22 mouse cellular contexts compared by ENCODE assay signal in the genomic region with DNA sequence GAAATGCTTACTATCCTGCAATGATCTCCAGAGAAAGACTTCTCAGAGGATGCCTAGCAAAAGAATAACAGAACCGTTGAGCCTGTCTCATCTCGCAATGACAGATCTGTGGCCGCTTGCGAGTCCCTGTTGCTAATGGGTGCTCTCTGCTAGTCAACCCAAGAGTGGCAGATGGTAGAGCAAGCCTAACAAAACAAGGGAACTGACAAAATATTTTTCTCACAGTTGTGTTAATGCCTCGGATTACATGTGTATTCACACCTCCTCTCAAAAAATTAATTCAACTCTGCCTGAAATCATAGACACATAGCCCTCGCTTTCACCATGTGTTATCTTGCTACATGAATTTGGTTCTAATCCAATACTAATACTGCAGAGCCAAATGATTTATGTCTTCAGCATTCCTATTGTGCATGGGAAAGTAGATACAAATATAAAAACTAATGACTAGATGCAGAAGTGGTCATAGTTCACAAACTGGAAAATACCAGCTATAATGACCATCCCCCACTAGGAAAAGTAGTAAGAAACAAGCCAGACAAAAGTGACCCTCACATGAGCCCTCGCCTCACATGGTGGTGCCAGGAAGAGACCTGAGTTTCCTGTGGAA. TPM values are rescaled to one million over a fixed set of nuclear protein-coding genes. Genes with fewer than 3 reads are reported as not detected.
A peak's percentile ranks its signal among the peaks of the same experiment; 100 is the strongest.
DNase-seq lines count a peak whose midpoint lies in the region; ATAC-seq and TF ChIP-seq lines count a peak whose summit lies in the region.
"Had no signal": no experiment of that assay in that cellular context is flagged by ENCODE, and none has a peak within 500 bp of the region (broad histone marks: within the 10 kb centered on the region; RNA-seq: fewer than 3 reads in every experiment).

No protein-coding gene starts in this region.

- no peak for TF ChIP-seq CTCF in lung, postnatal 0 days (IDR thresholded peaks at IDR 0.05)

- no peak overlapping the region for H3K4me2 ChIP-seq in lung, postnatal 0 days (replicated peaks; ENCODE audit: low read depth, low read length)
- H3K4me2 ChIP-seq: heart, embryonic 11.5 days; hindbrain, embryonic 14.5 days; intestine, embryonic 15.5 days; midbrain, embryonic 15.5 days had no signal

- WGBS in lung, postnatal 0 days: 72% methylated on average over 7 of the region's 7 CpGs

- peaks cover 7% of the 10 kb centered on the region; the same call in 1 of the 2 replicates for H3K36me3 ChIP-seq in lung, postnatal 0 days (ENCODE audit: insufficient read depth, low read length)

- TF ChIP-seq EP300 in lung, postnatal 0 days (IDR thresholded peaks at IDR 0.05): no peak; the same call in 1 of the 2 replicates

- no peak overlapping the region for H3K4me3 ChIP-seq in lung, postnatal 0 days (ENCODE audit: low read depth, low read length)
- H3K4me3 ChIP-seq: intestine, embryonic 15.5 days; midbrain, embryonic 15.5 days; myocyte had no signal

- no peaks in the 10 kb centered on the region for H3K4me1 ChIP-seq in lung, postnatal 0 days (ENCODE audit: insufficient read depth, low read depth, low read length)
- H3K4me1 ChIP-seq: intestine, embryonic 15.5 days; midbrain, embryonic 15.5 days had no signal

- H3K27me3 ChIP-seq in lung, postnatal 0 days (replicated peaks; ENCODE audit: insufficient read depth, low read length): no peaks in the 10 kb centered on the region
- H3K27me3 ChIP-seq: intestine, embryonic 15.5 days; midbrain, embryonic 15.5 days had no signal

- DNase-seq in kidney, adult 9 months: peak; percentile 21
- no peak for DNase-seq in kidney, adult 11 months
- peak; percentile 25 for DNase-seq in lung, postnatal 0 days (ENCODE audit: low spot score)
- DNase-seq in lung, adult 18-20 months: no peak
- peak; percentile 31 for DNase-seq in layer of hippocampus, adult 11-12 months (ENCODE audit: low spot score)
- DNase-seq in layer of hippocampus, postnatal 36 days: peak; percentile 12 to 31
- no peak for DNase-seq in MN1 (ENCODE audit: low spot score)
- no peak for DNase-seq in thymus, postnatal 0 days (ENCODE audit: low spot score)
- DNase-seq: adrenal gland, postnatal 10 days; cerebellum, adult 11-12 months; cerebellum, postnatal 25 days; embryo, embryonic 11 days; heart, postnatal 14 days; spleen, adult 18-20 months; thymus, postnatal 4 days had no signal

- no peaks in the 10 kb centered on the region for H3K9me3 ChIP-seq in lung, postnatal 0 days (ENCODE audit: low read length)
- H3K9me3 ChIP-seq: intestine, embryonic 15.5 days; midbrain, embryonic 15.5 days had no signal

- H3K27ac ChIP-seq in lung, postnatal 0 days (ENCODE audit: low read length): no peak overlapping the region
- H3K27ac ChIP-seq: hindbrain, embryonic 14.5 days; intestine, embryonic 15.5 days; liver, embryonic 14.5 days; midbrain, embryonic 15.5 days had no signal

- no peak overlapping the region for H3K9ac ChIP-seq in lung, postnatal 0 days (replicated peaks; ENCODE audit: low read depth)
- H3K9ac ChIP-seq: hindbrain, embryonic 14.5 days; intestine, embryonic 15.5 days; liver, embryonic 14.5 days; midbrain, embryonic 15.5 days had no signal

- ATAC-seq in lung, postnatal 0 days: peak; percentile 21; the same call in 1 of the 2 replicates
- ATAC-seq: intestine, embryonic 15.5 days; midbrain, embryonic 15.5 days had no signal

RNA-seq across cellular contexts. Expression of a gene that starts 48.8 kb away (rescaled TPM):
- polyA plus RNA-seq in lung, postnatal 0 days (2015; fragmentation: Nextera tagmentation; extraction: Ambion mirVana): 1.3 and 1.8 TPM in 2 replicates
- total RNA-seq in layer of hippocampus, postnatal 36 days (2021): 1 to 10 TPM; 1.1 to 2.6 TPM
- polyA plus RNA-seq in thymus, postnatal 0 days (2015; fragmentation: Nextera tagmentation; extraction: Ambion mirVana): 0.30 and 0.35 TPM in 2 replicates
- polyA plus RNA-seq: neural tube, embryonic 14.5 days had no signal

Comparison
In these comparisons a context has a peak if more than half of its experiments do, and no peak if none do; other contexts are left out.
1. DNase-seq: peak in kidney, adult 9 months (single experiment), lung, postnatal 0 days (single experiment), layer of hippocampus, adult 11-12 months (single experiment) and layer of hippocampus, postnatal 36 days (2 of 2); none in kidney, adult 11 months (single experiment), lung, adult 18-20 months (0 of 2), MN1 (single experiment) and thymus, postnatal 0 days (single experiment).